In the genomic region with DNA sequence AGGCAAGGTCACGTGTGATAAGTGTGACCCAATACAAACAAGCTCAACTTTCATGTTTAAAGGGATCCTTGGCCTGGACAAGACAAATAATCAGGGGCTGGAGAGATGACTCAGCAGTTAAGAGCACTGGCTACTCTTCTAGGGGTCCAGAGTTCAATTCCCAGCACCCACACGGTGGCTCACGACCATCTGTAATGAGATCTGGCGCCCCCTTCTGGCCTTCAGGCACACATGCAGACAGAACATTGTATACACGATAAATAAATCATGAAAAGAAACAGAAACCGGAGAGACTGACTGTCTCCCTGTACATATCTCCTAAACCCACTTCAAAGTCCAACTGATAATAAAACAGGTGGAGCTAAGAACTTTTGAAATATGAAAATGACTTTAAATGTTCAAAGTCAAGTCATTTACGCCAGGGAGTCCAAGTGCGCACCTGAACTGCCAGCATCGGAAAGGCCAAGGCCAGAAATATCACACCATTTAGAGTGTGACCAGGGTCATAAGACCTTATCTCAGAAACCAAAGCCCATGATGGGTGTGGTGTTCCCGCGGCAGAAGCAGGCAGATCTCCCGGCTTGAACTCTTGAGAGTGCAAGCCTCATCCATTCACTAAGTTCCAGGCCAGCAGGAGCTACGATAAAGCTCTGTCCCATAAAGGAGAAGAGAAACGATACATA, we compare ENCODE assay signal across 9 mouse cellular contexts. TPM values are rescaled to one million over a fixed set of nuclear protein-coding genes. Genes with fewer than 3 reads are reported as not detected.
DNase-seq lines count a peak whose midpoint lies in the region; ATAC-seq and TF ChIP-seq lines count a peak whose summit lies in the region.
"Had no signal": no experiment of that assay in that cellular context is flagged by ENCODE, and none has a peak within 500 bp of the region (broad histone marks: within the 10 kb centered on the region; RNA-seq: fewer than 3 reads in every experiment).

No protein-coding gene starts in this region.

- no peak for TF ChIP-seq POLR2A in bone marrow, adult 2 months (IDR thresholded peaks at IDR 0.05; ENCODE audit: borderline replicate concordance, control insufficient read depth, low read depth, low read length)

- H3K9ac ChIP-seq in lung, embryonic 16.5 days (ENCODE audit: low read length) = peak overlapping the region; percentile 97
- peak overlapping the region; percentile 95 for H3K9ac ChIP-seq in intestine, embryonic 14.5 days (ENCODE audit: low read length)

- H3K27ac ChIP-seq in lung, embryonic 16.5 days (ENCODE audit: low read length) = no peak overlapping the region
- H3K27ac ChIP-seq in bone marrow, adult 2 months (ENCODE audit: control insufficient read depth, insufficient read depth, low read depth, low read length, poor library complexity) = no peak overlapping the region
- H3K27ac ChIP-seq in intestine, embryonic 14.5 days (ENCODE audit: low read depth) = no peak overlapping the region

- peaks cover 11% of the 10 kb centered on the region for H3K4me1 ChIP-seq in lung, embryonic 16.5 days (replicated peaks; ENCODE audit: control insufficient read depth, insufficient read depth, low read length)
- H3K4me1 ChIP-seq in bone marrow, adult 2 months (ENCODE audit: control insufficient read depth, insufficient read depth, low read length) = no peaks in the 10 kb centered on the region; the same call in 1 of the 2 replicates
- peaks cover 6% of the 10 kb centered on the region; the same call in 1 of the 2 replicates for H3K4me1 ChIP-seq in intestine, embryonic 14.5 days (replicated peaks; ENCODE audit: control insufficient read depth, insufficient read depth, low read length)

- H3K4me3 ChIP-seq in lung, embryonic 16.5 days (ENCODE audit: low read length) = peak overlapping the region; percentile 99
- H3K4me3 ChIP-seq in bone marrow, adult 2 months (replicated peaks; ENCODE audit: control insufficient read depth, low read depth, low read length) = no peak overlapping the region
- H3K4me3 ChIP-seq in intestine, embryonic 14.5 days (ENCODE audit: low read depth, low read length) = peak overlapping the region; percentile 87

- peak overlapping the region; percentile 85 for H3K4me2 ChIP-seq in lung, embryonic 16.5 days (ENCODE audit: low read depth, low read length)
- peak overlapping the region; percentile 70 for H3K4me2 ChIP-seq in intestine, embryonic 14.5 days (ENCODE audit: low read length)

- ATAC-seq in lung, embryonic 16.5 days (ENCODE audit: low read depth) = no peak
- no peak for ATAC-seq in intestine, embryonic 14.5 days (replicated peaks; ENCODE audit: low FRiP score, low TSS enrichment, low read depth)

- H3K36me3 ChIP-seq in lung, embryonic 16.5 days (ENCODE audit: control insufficient read depth, insufficient read depth, low read length) = peaks cover 28% of the 10 kb centered on the region
- peaks cover 39% of the 10 kb centered on the region for H3K36me3 ChIP-seq in intestine, embryonic 14.5 days (ENCODE audit: control insufficient read depth, insufficient read depth, low read length)

- TF ChIP-seq CTCF in bone marrow, adult 2 months (IDR thresholded peaks at IDR 0.05; ENCODE audit: control insufficient read depth, insufficient read depth, low read length) = peak; percentile 50; the same call in 1 of the 2 replicates

- WGBS in lung, embryonic 16.5 days = 68% methylated on average over 14 of the region's 14 CpGs
- WGBS in bone marrow, adult 2 months = 66% methylated on average over 14 of the region's 14 CpGs
- WGBS in intestine, embryonic 14.5 days = 76% methylated on average over 14 of the region's 14 CpGs

- DNase-seq in lung, postnatal 36 days = no peak
- no peak for DNase-seq in intestine, embryonic 14.5 days (ENCODE audit: low spot score)
- DNase-seq in naive thymus-derived CD4-positive, alpha-beta T cell, adult 2 months (ENCODE audit: low read depth) = peak; percentile 70
- DNase-seq in layer of hippocampus, postnatal 10 days (ENCODE audit: low spot score in 2 of 2) = no peak
- no peak for DNase-seq in left cerebral cortex, postnatal 4 days
- DNase-seq in frontal cortex, postnatal 25 days (ENCODE audit: low spot score in 2 of 2) = no peak

- no peaks in the 10 kb centered on the region; the same call in 1 of the 2 replicates for H3K9me3 ChIP-seq in lung, embryonic 16.5 days (ENCODE audit: control insufficient read depth, low read length)
- no peaks in the 10 kb centered on the region for H3K9me3 ChIP-seq in intestine, embryonic 14.5 days (ENCODE audit: control insufficient read depth, low read length)

- intact Hi-C loops in left cerebral cortex, postnatal 4 days (cut with DNase I) = no loop called here

- no peaks in the 10 kb centered on the region for H3K27me3 ChIP-seq in lung, embryonic 16.5 days (ENCODE audit: control insufficient read depth, insufficient read depth, low read depth, low read length)
- H3K27me3 ChIP-seq in intestine, embryonic 14.5 days (replicated peaks; ENCODE audit: control insufficient read depth, insufficient read depth, low read length) = no peaks in the 10 kb centered on the region

RNA-seq across cellular contexts. Expression of a gene that starts 5.2 kb away (rescaled TPM):
- 167 and 177 TPM in 2 replicates for polyA plus RNA-seq in lung, embryonic 16.5 days (2015; fragmentation: Nextera tagmentation; extraction: Ambion mirVana)
- polyA plus RNA-seq in bone marrow, adult 2 months (2011; ENCODE audit: insufficient read depth, insufficient read length, low replicate concordance, missing spikeins) = 20.1 and 41.9 TPM in 2 replicates
- 207 and 208 TPM in 2 replicates for polyA plus RNA-seq in intestine, embryonic 14.5 days (2014; fragmentation: Nextera tagmentation; extraction: Ambion mirVana)
- total RNA-seq in layer of hippocampus, postnatal 10 days (2021) = 10 to 100 TPM; 89.8 to 90.7 TPM
- 100 to 1,000 TPM; 107 TPM for total RNA-seq in left cerebral cortex, postnatal 4 days (2021)

RNA-seq across cellular contexts. Expression of a gene that starts 22.8 kb away (rescaled TPM):
- 0.26 TPM in 1 of 2 replicates, not detected in the other for polyA plus RNA-seq in lung, embryonic 16.5 days (2015; fragmentation: Nextera tagmentation; extraction: Ambion mirVana)
- polyA plus RNA-seq in bone marrow, adult 2 months (2011; ENCODE audit: insufficient read depth, insufficient read length, low replicate concordance, missing spikeins) = not detected in 2 replicates
- 0.15 and 0.22 TPM in 2 replicates for polyA plus RNA-seq in intestine, embryonic 14.5 days (2014; fragmentation: Nextera tagmentation; extraction: Ambion mirVana)
- under 1 TPM in 1 of 2 experiments, not detected in 1; 0.18 TPM for total RNA-seq in layer of hippocampus, postnatal 10 days (2021)
- under 1 TPM in 1 of 2 experiments, not detected in 1; 0.08 TPM for total RNA-seq in left cerebral cortex, postnatal 4 days (2021)
- total RNA-seq: hematopoietic stem cell, adult 5-6 weeks had no signal

RNA-seq across cellular contexts. Expression of a gene that starts 41.9 kb away (rescaled TPM):
- 7.0 and 9.6 TPM in 2 replicates for polyA plus RNA-seq in lung, embryonic 16.5 days (2015; fragmentation: Nextera tagmentation; extraction: Ambion mirVana)
- 31.3 and 31.7 TPM in 2 replicates for polyA plus RNA-seq in bone marrow, adult 2 months (2011; ENCODE audit: insufficient read depth, insufficient read length, low replicate concordance, missing spikeins)
- polyA plus RNA-seq in intestine, embryonic 14.5 days (2014; fragmentation: Nextera tagmentation; extraction: Ambion mirVana) = 2.1 and 4.5 TPM in 2 replicates
- total RNA-seq in layer of hippocampus, postnatal 10 days (2021) = 1 to 10 TPM; 1.7 to 2.1 TPM
- total RNA-seq in left cerebral cortex, postnatal 4 days (2021) = 1 to 10 TPM; 4.8 to 6.7 TPM

RNA-seq across cellular contexts. Expression of a gene that starts 54.9 kb away (rescaled TPM):
- polyA plus RNA-seq in lung, embryonic 16.5 days (2015; fragmentation: Nextera tagmentation; extraction: Ambion mirVana) = 41.3 and 43.2 TPM in 2 replicates
- 157 and 172 TPM in 2 replicates for polyA plus RNA-seq in bone marrow, adult 2 months (2011; ENCODE audit: insufficient read depth, insufficient read length, low replicate concordance, missing spikeins)
- polyA plus RNA-seq in intestine, embryonic 14.5 days (2014; fragmentation: Nextera tagmentation; extraction: Ambion mirVana) = 76.2 and 78.5 TPM in 2 replicates
- 10 to 100 TPM; 35.7 to 46.1 TPM for total RNA-seq in layer of hippocampus, postnatal 10 days (2021)
- total RNA-seq in left cerebral cortex, postnatal 4 days (2021) = 10 to 100 TPM; 43.3 to 45.8 TPM
